Mouse (Mus musculus) forebrain, embryonic 14.5 days (tissue): ENCODE results near the gene Retreg2. TPM values are rescaled to one million over a fixed set of nuclear protein-coding genes. Genes with fewer than 3 reads are reported as not detected.
A peak's percentile ranks its signal among the peaks of the same experiment; 100 is the strongest.

Experiments
- ATAC-seq: fragments of 200-750 bp; cut with Nextera tagmentation; 2 replicates; pipeline ENCODE4 v1.8.0; 2017; ENCODE audit warnings: mild to moderate bottlenecking, moderate library complexity
- DNase-seq: peaks from one replicate; pipeline ENCODE4 v3.0.0-alpha.2; 2015; ENCODE audit warnings: low spot score
- H3K27ac ChIP-seq: fragments of 300-500 bp; sonication (generic); 2 replicates; pipeline ENCODE4 v1.5.1; 2014; ENCODE audit warnings: low read depth, mild to moderate bottlenecking, control low read depth, low read length, moderate library complexity
- H3K27me3 ChIP-seq: fragments of 300-500 bp; sonication (generic); replicated peaks from 2 replicates; pipeline ENCODE4 v1.6.1; 2014; ENCODE audit warnings: low read length, control low read depth, mixed read lengths; ENCODE audit not compliant: control insufficient read depth, insufficient read depth
- H3K36me3 ChIP-seq: fragments of 300-500 bp; sonication (generic); 2 replicates; pipeline ENCODE4 v1.6.1; 2014; ENCODE audit warnings: low read length, control low read depth; ENCODE audit not compliant: control insufficient read depth, insufficient read depth
- H3K4me1 ChIP-seq: fragments of 300-500 bp; sonication (generic); 2 replicates; pipeline ENCODE4 v1.6.1; 2014; ENCODE audit warnings: antibody characterized with exemption, low read length, control low read depth; ENCODE audit not compliant: control insufficient read depth, insufficient read depth
- H3K4me2 ChIP-seq: fragments of 300-500 bp; sonication (generic); 2 replicates; pipeline ENCODE4 v1.6.1; 2014; ENCODE audit warnings: mild to moderate bottlenecking, control low read depth, low read length
- H3K4me3 ChIP-seq: fragments of 300-500 bp; sonication (generic); 2 replicates; pipeline ENCODE4 v1.5.1; 2014; ENCODE audit warnings: low read depth, low read length, control low read depth
- H3K9ac ChIP-seq: fragments of 300-500 bp; sonication (generic); 2 replicates; pipeline ENCODE4 v1.6.1; 2014; ENCODE audit warnings: mild to moderate bottlenecking, low read length, control low read depth, moderate library complexity
- H3K9me3 ChIP-seq: fragments of 300-500 bp; sonication (generic); replicated peaks from 2 replicates; pipeline ENCODE4 v1.6.1; 2016; ENCODE audit warnings: low read length, control low read depth, mixed read lengths; ENCODE audit not compliant: control insufficient read depth
- WGBS: fragments of 180-500 bp; shearing (Covaris S2); extraction: QIAGEN DNeasy Blood & Tissue Kit; methylation state at CpG from one replicate; pipeline ENCODE4 v1.1.7; 2014; 5-methylcytosine and 5-hydroxymethylcytosine counted together
- polyA plus RNA-seq: library from polyadenylated mRNA; unstranded; fragments of >200 nt; fragmentation: Nextera tagmentation; extraction: Ambion mirVana; gene quantifications from 2 replicates; pipeline ENCODE4 v1.2.1, GENCODE M21; 2014

Retreg2 gene
- polyA plus RNA-seq, 1 experiment from 2014 or later: 85.6 TPM

GRCm38 (mm10) chr1:75138448-75138847 is 4.1 kb upstream of the Retreg2 start:
- Histone ChIP-seq H3K27ac (no peak overlapping the region), H3K4me1 (peaks cover 6% of the 10 kb centered on the region), H3K4me2 (no peak overlapping the region), H3K9me3 (no peaks in the 10 kb centered on the region), H3K27me3 (no peaks in the 10 kb centered on the region), H3K4me3 (no peak overlapping the region), H3K36me3 (peaks cover 46% of the 10 kb centered on the region), H3K9ac (no peak overlapping the region)
- no peak for ATAC-seq
- WGBS: 94% methylated on average over 2 of the region's 2 CpGs
- DNase-seq: no peak

DNA sequence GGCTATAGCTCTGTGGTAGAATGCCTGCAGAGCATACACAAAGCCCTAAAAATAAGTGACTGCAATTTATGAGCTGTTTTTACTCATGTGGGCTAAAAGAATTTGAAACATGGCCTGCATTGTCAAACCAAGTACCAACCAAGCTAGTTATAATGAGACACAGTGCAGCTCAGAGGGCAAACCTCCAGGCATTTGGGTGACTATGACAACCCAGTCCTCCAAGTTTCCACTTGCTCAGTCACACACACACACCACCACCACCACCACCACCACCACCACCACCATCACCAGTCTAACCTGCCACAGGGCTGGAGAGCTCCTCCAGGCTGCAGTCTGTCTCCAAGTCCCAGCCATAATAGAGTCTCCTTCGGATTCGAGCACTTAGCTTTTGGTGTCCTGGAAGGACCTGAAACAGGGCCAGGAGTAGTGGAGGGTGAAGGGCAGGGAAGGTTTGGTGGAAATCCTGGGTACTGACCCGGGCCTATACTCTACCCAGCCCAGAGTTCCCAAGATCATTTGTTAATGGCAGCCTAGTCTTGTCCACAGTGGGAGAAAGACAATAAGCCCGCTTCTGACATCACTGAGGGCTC is 1.9 kb upstream of the Retreg2 start:
- Histone ChIP-seq H3K9me3 (no peaks in the 10 kb centered on the region), H3K9ac (peak overlapping the region; percentile 93), H3K4me1 (peaks cover 16% of the 10 kb centered on the region), H3K27ac (no peak overlapping the region), H3K36me3 (peaks cover 58% of the 10 kb centered on the region), H3K4me3 (peak overlapping the region; percentile 87), H3K4me2 (peak overlapping the region; percentile 88), H3K27me3 (no peaks in the 10 kb centered on the region)
- DNase-seq (no peak), ATAC-seq (no peak)
- 72% methylated on average over 4 of the region's 4 CpGs for WGBS

- H3K36me3 ChIP-seq: peaks cover 58% of the 10 kb centered on the region
- under 1% methylated on average over 53 of the region's 53 CpGs for WGBS
- ATAC-seq: 0 out of 2 replicates have a peak, but pooled peaks have one; percentile 6
- no peaks in the 10 kb centered on the region for H3K9me3 ChIP-seq
- H3K9ac ChIP-seq: peak overlapping the region; percentile 93
- peak overlapping the region; percentile 87 for H3K4me3 ChIP-seq
- H3K27ac ChIP-seq: peak overlapping the region; percentile 97; the same call in 1 of the 2 replicates
- H3K4me1 ChIP-seq: peaks cover 16% of the 10 kb centered on the region
- H3K27me3 ChIP-seq: no peaks in the 10 kb centered on the region
- peak; percentile 43 for DNase-seq
- H3K4me2 ChIP-seq: peak overlapping the region; percentile 88
These were observed 940 bp upstream of the Retreg2 start for GRCm38 (mm10) chr1:75141486-75142190.

- Histone ChIP-seq H3K9ac (no peak overlapping the region), H3K36me3 (peaks cover 51% of the 10 kb centered on the region), H3K9me3 (no peaks in the 10 kb centered on the region), H3K27ac (no peak overlapping the region), H3K4me2 (no peak overlapping the region), H3K4me3 (no peak overlapping the region), H3K27me3 (no peaks in the 10 kb centered on the region), H3K4me1 (peaks cover 16% of the 10 kb centered on the region)
- 95% methylated on average over 3 of the region's 3 CpGs for WGBS
- no peak for DNase-seq
- no peak for ATAC-seq
These were observed 3.0 kb downstream of the Retreg2 start for GRCm38 (mm10) chr1:75145589-75145988.

GRCm38 (mm10) chr1:75147411-75148135 is 5.0 kb downstream of the Retreg2 start:
- H3K9ac ChIP-seq: no peak overlapping the region
- H3K4me3 ChIP-seq: no peak overlapping the region
- peaks cover 11% of the 10 kb centered on the region for H3K4me1 ChIP-seq
- H3K4me2 ChIP-seq: no peak overlapping the region
- DNase-seq (no peak), ATAC-seq (no peak)
- no peak overlapping the region for H3K27ac ChIP-seq
- WGBS: 83% methylated on average over 7 of the region's 7 CpGs
- peaks cover 51% of the 10 kb centered on the region for H3K36me3 ChIP-seq
- H3K27me3 ChIP-seq: no peaks in the 10 kb centered on the region
- no peaks in the 10 kb centered on the region for H3K9me3 ChIP-seq

DNA sequence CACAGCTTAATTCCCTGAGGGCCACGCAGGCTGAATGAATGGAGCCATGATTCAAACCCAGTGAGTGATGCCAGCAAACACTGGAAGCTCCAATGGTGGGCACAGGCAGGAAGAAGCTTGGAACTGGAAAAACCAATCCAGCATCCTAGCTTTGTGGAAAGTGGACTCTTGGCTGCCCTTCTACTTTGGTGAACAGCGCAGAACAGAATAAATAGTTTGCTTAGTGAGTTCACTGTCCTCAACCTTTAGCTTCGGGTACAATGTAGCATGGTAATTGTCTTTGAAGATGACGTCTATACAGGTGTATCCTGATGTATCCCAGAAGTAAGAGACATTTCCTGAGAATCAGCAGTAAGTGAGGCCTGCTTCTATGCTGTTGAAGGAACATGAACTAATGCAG is 6.1 kb downstream of the Retreg2 start:
- ATAC-seq (no peak), DNase-seq (no peak)
- H3K27me3 ChIP-seq: no peaks in the 10 kb centered on the region
- H3K9me3 ChIP-seq: no peaks in the 10 kb centered on the region
- peaks cover 8% of the 10 kb centered on the region for H3K4me1 ChIP-seq
- H3K4me3 ChIP-seq: no peak overlapping the region
- H3K36me3 ChIP-seq: peaks cover 51% of the 10 kb centered on the region
- H3K9ac ChIP-seq: no peak overlapping the region
- H3K27ac ChIP-seq: no peak overlapping the region
- H3K4me2 ChIP-seq: no peak overlapping the region
- 91% methylated on average over 4 of the region's 4 CpGs for WGBS

GRCm38 (mm10) chr1:75155837-75156236 is 13.3 kb downstream of the Retreg2 start:
- no peaks in the 10 kb centered on the region for H3K4me1 ChIP-seq
- ATAC-seq (no peak), DNase-seq (peak; percentile 4)
- no peak overlapping the region for H3K9ac ChIP-seq
- H3K4me2 ChIP-seq: no peak overlapping the region
- 76% methylated on average over 3 of the region's 3 CpGs for WGBS
- H3K9me3 ChIP-seq: no peaks in the 10 kb centered on the region
- H3K27ac ChIP-seq: no peak overlapping the region
- no peaks in the 10 kb centered on the region for H3K36me3 ChIP-seq
- no peak overlapping the region for H3K4me3 ChIP-seq
- H3K27me3 ChIP-seq: no peaks in the 10 kb centered on the region

DNA sequence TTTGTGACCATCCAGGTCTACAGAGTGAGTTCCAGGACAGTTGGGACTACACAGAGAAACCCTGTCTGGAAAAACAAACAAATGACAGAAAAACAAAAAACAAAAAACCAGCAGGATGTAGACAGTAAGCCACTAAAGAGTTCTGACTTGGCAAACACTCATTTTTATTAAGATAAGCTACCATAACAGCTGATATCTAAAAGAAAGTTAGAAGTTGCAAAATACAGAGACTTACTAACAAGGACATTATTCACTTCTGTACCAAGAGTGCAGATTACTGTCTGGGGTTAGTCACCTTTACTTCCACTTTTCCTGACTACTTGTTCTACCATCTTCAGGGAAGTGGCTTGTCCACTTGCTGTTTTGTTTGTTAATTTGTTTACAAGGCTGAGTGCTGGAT is 16.4 kb downstream of the Retreg2 start:
- ATAC-seq (no peak), DNase-seq (no peak)
- Histone ChIP-seq H3K36me3 (no peaks in the 10 kb centered on the region), H3K27me3 (no peaks in the 10 kb centered on the region), H3K4me3 (no peak overlapping the region), H3K4me2 (no peak overlapping the region), H3K9ac (no peak overlapping the region), H3K4me1 (no peaks in the 10 kb centered on the region), H3K9me3 (no peaks in the 10 kb centered on the region), H3K27ac (no peak overlapping the region)
